8 mouse cellular contexts compared by ENCODE assay signal in the genomic region with DNA sequence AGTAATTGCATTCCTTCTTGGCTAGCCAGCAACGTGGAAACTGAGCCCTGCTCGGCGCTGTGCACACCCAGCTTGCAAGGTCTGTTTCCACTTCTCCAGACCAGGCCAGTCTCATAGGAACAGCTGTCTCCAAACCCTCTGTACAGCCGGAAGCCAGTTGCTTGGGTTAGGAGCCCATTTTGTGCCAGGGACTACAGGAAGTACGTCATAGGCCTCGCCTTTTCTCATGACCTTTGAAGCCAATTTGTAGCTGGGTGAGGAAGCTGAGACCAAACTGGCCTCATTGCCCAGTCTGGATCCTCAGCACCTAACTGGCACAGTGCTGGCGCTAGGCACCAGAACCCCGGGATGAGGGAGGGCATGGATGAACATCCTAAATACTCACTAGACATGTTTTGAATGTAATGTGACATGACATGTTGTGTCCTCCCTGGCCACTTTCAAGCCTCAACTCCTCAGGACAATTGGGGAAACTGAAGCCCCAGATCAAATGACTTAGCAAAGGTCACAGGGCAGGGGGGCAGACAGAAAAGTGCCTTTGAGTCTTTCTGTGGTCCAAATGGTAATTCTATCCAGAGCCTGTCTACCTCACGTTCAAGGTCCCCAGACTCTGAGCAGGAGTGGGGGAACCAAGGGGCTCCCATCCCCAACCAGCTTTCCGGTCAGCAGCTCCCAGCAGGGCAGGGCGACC.
DNase-seq lines count a peak whose midpoint lies in the region; ATAC-seq and TF ChIP-seq lines count a peak whose summit lies in the region.

No protein-coding gene starts in this region.

- H3K4me2 ChIP-seq in embryonic facial prominence, embryonic 11.5 days (ENCODE audit: low read depth, low read length), result peak overlapping the region; percentile 71
- peak overlapping the region; percentile 65 for H3K4me2 ChIP-seq in heart, embryonic 11.5 days
- peak overlapping the region; percentile 48 for H3K4me2 ChIP-seq in kidney, embryonic 14.5 days (replicated peaks; ENCODE audit: low read depth, low read length)

- no peak for TF ChIP-seq CTCF in spleen, adult 2 months (IDR thresholded peaks at IDR 0.05; ENCODE audit: extremely low read depth, insufficient read depth, insufficient read length, insufficient replicate concordance)

- H3K9me3 ChIP-seq in embryonic facial prominence, embryonic 11.5 days (replicated peaks; ENCODE audit: control insufficient read depth, low read length), result no peaks in the 10 kb centered on the region
- no peaks in the 10 kb centered on the region for H3K9me3 ChIP-seq in heart, embryonic 11.5 days (replicated peaks; ENCODE audit: control insufficient read depth, low read length)
- no peaks in the 10 kb centered on the region for H3K9me3 ChIP-seq in kidney, embryonic 14.5 days (ENCODE audit: control insufficient read depth, low read length)

- no peak for TF ChIP-seq POLR2A in spleen, adult 2 months (IDR thresholded peaks at IDR 0.05; ENCODE audit: low read depth, low read length)

- H3K27me3 ChIP-seq in spleen, adult 2 months (ENCODE audit: control insufficient read depth, insufficient read depth, low read length), result no peaks in the 10 kb centered on the region
- H3K27me3 ChIP-seq in embryonic facial prominence, embryonic 11.5 days (ENCODE audit: control insufficient read depth, insufficient read depth, low read length), result no peaks in the 10 kb centered on the region
- H3K27me3 ChIP-seq in heart, embryonic 11.5 days (ENCODE audit: control insufficient read depth, insufficient read depth, low read length), result no peaks in the 10 kb centered on the region
- no peaks in the 10 kb centered on the region for H3K27me3 ChIP-seq in kidney, embryonic 14.5 days (ENCODE audit: control insufficient read depth, insufficient read depth, low read length)

- ATAC-seq in embryonic facial prominence, embryonic 11.5 days (replicated peaks; ENCODE audit: insufficient number of reproducible peaks, low FRiP score, low TSS enrichment, low read depth), result peak; percentile 50; the same call in 1 of the 2 replicates
- no peak for ATAC-seq in heart, embryonic 11.5 days (replicated peaks; ENCODE audit: insufficient number of reproducible peaks, low FRiP score, low TSS enrichment)
- peak; percentile 34 for ATAC-seq in kidney, embryonic 14.5 days (ENCODE audit: low FRiP score, low TSS enrichment)

- peaks cover 25% of the 10 kb centered on the region for H3K4me1 ChIP-seq in spleen, adult 2 months (ENCODE audit: control insufficient read depth, insufficient read depth, insufficient read length)
- H3K4me1 ChIP-seq in embryonic facial prominence, embryonic 11.5 days (ENCODE audit: control insufficient read depth, insufficient read depth, low read length), result peaks cover 5% of the 10 kb centered on the region
- peaks cover 20% of the 10 kb centered on the region for H3K4me1 ChIP-seq in heart, embryonic 11.5 days (ENCODE audit: control insufficient read depth, insufficient read depth, low read length)
- H3K4me1 ChIP-seq in kidney, embryonic 14.5 days (ENCODE audit: control insufficient read depth, insufficient read depth, low read length), result peaks cover 21% of the 10 kb centered on the region

- H3K9ac ChIP-seq in embryonic facial prominence, embryonic 11.5 days (replicated peaks; ENCODE audit: low read length), result peak overlapping the region; percentile 41; the same call in 1 of the 2 replicates
- peak overlapping the region; percentile 72 for H3K9ac ChIP-seq in heart, embryonic 11.5 days (ENCODE audit: low read depth, low read length)
- peak overlapping the region; percentile 45; the same call in 1 of the 2 replicates for H3K9ac ChIP-seq in kidney, embryonic 14.5 days (ENCODE audit: low read depth, low read length)

- peak overlapping the region; percentile 43; the same call in 1 of the 2 replicates for H3K4me3 ChIP-seq in spleen, adult 2 months (ENCODE audit: extremely low read depth, insufficient read depth, insufficient read length)
- peak overlapping the region; percentile 31 for H3K4me3 ChIP-seq in embryonic facial prominence, embryonic 11.5 days (ENCODE audit: low read depth, low read length)
- H3K4me3 ChIP-seq in heart, embryonic 11.5 days (ENCODE audit: low read depth, low read length), result peak overlapping the region; percentile 52
- peak overlapping the region; percentile 28 for H3K4me3 ChIP-seq in kidney, embryonic 14.5 days (ENCODE audit: low read length)

- peak overlapping the region; percentile 53 for H3K27ac ChIP-seq in spleen, adult 2 months (ENCODE audit: insufficient read depth, low read length)
- 0 out of 2 replicates have a peak overlapping the region, but pooled peaks have one; percentile 13 for H3K27ac ChIP-seq in embryonic facial prominence, embryonic 11.5 days (replicated peaks; ENCODE audit: low read depth, low read length)
- peak overlapping the region; percentile 70 for H3K27ac ChIP-seq in heart, embryonic 11.5 days (ENCODE audit: low read depth, low read length)
- peak overlapping the region; percentile 81 for H3K27ac ChIP-seq in kidney, embryonic 14.5 days (ENCODE audit: low read depth, low read length)

- WGBS in spleen, adult 2 months, result 53% methylated on average over 11 of the region's 11 CpGs
- 15% methylated on average over 11 of the region's 11 CpGs for WGBS in embryonic facial prominence, embryonic 11.5 days
- 35% methylated on average over 11 of the region's 11 CpGs for WGBS in heart, embryonic 11.5 days (ENCODE audit: insufficient replicate concordance)
- WGBS in kidney, embryonic 14.5 days, result 12% methylated on average over 11 of the region's 11 CpGs

- peak in 1 of 2 experiments; percentile 4 for DNase-seq in spleen, adult 2 months (ENCODE audit: low read depth in 1 of 2, low spot score in 2 of 2)
- DNase-seq in spleen, adult 12 weeks (ENCODE audit: low spot score), result no peak
- DNase-seq in embryonic facial prominence, embryonic 11.5 days (ENCODE audit: low spot score), result peak; percentile 76
- peak; percentile 90 for DNase-seq in lung, postnatal 25 days (ENCODE audit: low spot score)
- DNase-seq in ovary, postnatal 36 days (ENCODE audit: low spot score), result peak; percentile 23
- DNase-seq in left cerebral cortex, adult 18-20 months (ENCODE audit: low spot score in 2 of 2), result no peak

- H3K36me3 ChIP-seq in spleen, adult 2 months (ENCODE audit: control insufficient read depth, insufficient read depth, low read length), result no peaks in the 10 kb centered on the region
- H3K36me3 ChIP-seq in embryonic facial prominence, embryonic 11.5 days (replicated peaks; ENCODE audit: control insufficient read depth, insufficient read depth, low read depth, low read length), result no peaks in the 10 kb centered on the region
- no peaks in the 10 kb centered on the region for H3K36me3 ChIP-seq in heart, embryonic 11.5 days (ENCODE audit: control insufficient read depth, insufficient read depth, low read length)
- H3K36me3 ChIP-seq in kidney, embryonic 14.5 days (ENCODE audit: control insufficient read depth, insufficient read depth, low read length), result no peaks in the 10 kb centered on the region

Comparison
In these comparisons a context has a peak if more than half of its experiments do, and no peak if none do; other contexts are left out.
1. DNase-seq: peak in embryonic facial prominence, embryonic 11.5 days (single experiment), lung, postnatal 25 days (single experiment) and ovary, postnatal 36 days (single experiment); none in spleen, adult 12 weeks (single experiment) and left cerebral cortex, adult 18-20 months (0 of 2).
2. H3K27ac ChIP-seq: peak in every context shown above with its lines; median percentile 81 in kidney, embryonic 14.5 days; 70 in heart, embryonic 11.5 days; 53 in spleen, adult 2 months; 13 in embryonic facial prominence, embryonic 11.5 days.
3. Peak in every context shown above with its lines, with median percentiles within 50 percentile points of each other: H3K4me3 ChIP-seq, H3K4me2 ChIP-seq and H3K9ac ChIP-seq.